Comparison of ENCODE assay signal across 19 mouse cellular contexts in the genomic region with DNA sequence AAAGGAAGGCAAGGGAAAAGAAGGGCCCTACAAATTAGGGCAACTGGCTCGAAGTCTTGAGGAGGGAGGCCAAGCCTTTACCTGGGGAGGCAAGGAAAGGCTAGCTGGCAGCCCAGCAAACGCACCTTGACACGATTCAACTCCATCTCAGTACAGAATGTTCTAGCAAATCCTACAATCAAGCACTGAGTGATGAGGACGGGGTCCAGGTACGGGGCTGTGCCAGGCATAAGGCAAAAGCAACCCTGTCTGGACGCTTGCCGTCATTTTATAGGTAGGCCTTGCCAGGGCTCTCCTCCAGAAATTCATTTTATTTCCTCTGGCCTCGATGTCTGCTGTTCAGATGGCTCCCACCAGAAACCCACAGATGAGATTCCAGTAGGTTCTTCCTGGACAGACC. TPM values are rescaled to one million over a fixed set of nuclear protein-coding genes. Genes with fewer than 3 reads are reported as not detected.
DNase-seq lines count a peak whose midpoint lies in the region; ATAC-seq lines count a peak whose summit lies in the region.
"Had no signal": no experiment of that assay in that cellular context is flagged by ENCODE, and none has a peak within 500 bp of the region (broad histone marks: within the 10 kb centered on the region; RNA-seq: fewer than 3 reads in every experiment).

No protein-coding gene starts in this region.

- H3K9me3 ChIP-seq in embryonic facial prominence, embryonic 10.5 days, result no peaks in the 10 kb centered on the region
- no peaks in the 10 kb centered on the region for H3K9me3 ChIP-seq in embryonic facial prominence, embryonic 12.5 days
- no peaks in the 10 kb centered on the region for H3K9me3 ChIP-seq in limb, embryonic 10.5 days (replicated peaks)
- H3K9me3 ChIP-seq in limb, embryonic 15.5 days, result no peaks in the 10 kb centered on the region
- H3K9me3 ChIP-seq: forebrain, embryonic 12.5 days; heart, embryonic 12.5 days; hindbrain, embryonic 15.5 days had no signal

- no peaks in the 10 kb centered on the region for H3K27me3 ChIP-seq in embryonic facial prominence, embryonic 10.5 days (replicated peaks; ENCODE audit: low read depth, poor library complexity, severe bottlenecking)
- H3K27me3 ChIP-seq in embryonic facial prominence, embryonic 12.5 days, result 0 out of 2 replicates have a peak, but pooled peaks cover 3% of the 10 kb centered on the region
- no peaks in the 10 kb centered on the region for H3K27me3 ChIP-seq in limb, embryonic 10.5 days (ENCODE audit: low read depth, poor library complexity, severe bottlenecking)
- H3K27me3 ChIP-seq in limb, embryonic 15.5 days, result peaks cover 5% of the 10 kb centered on the region; the same call in 1 of the 2 replicates
- H3K27me3 ChIP-seq: forebrain, embryonic 12.5 days; heart, embryonic 12.5 days; hindbrain, embryonic 15.5 days had no signal

- 90% methylated on average over 8 of the region's 8 CpGs for WGBS in embryonic facial prominence, embryonic 10.5 days
- WGBS in embryonic facial prominence, embryonic 12.5 days, result 91% methylated on average over 8 of the region's 8 CpGs
- WGBS in limb, embryonic 10.5 days, result 88% methylated on average over 8 of the region's 8 CpGs
- 45% methylated on average over 8 of the region's 8 CpGs for WGBS in limb, embryonic 15.5 days

- no peak overlapping the region for H3K4me2 ChIP-seq in embryonic facial prominence, embryonic 12.5 days (replicated peaks)
- peak overlapping the region; percentile 20; the same call in 1 of the 2 replicates for H3K4me2 ChIP-seq in limb, embryonic 15.5 days
- H3K4me2 ChIP-seq: forebrain, embryonic 12.5 days; heart, embryonic 12.5 days; hindbrain, embryonic 15.5 days had no signal

- H3K27ac ChIP-seq in embryonic facial prominence, embryonic 10.5 days (replicated peaks), result peak overlapping the region; percentile 35; the same call in 1 of the 2 replicates
- 0 out of 2 replicates have a peak overlapping the region, but pooled peaks have one; percentile 11 for H3K27ac ChIP-seq in embryonic facial prominence, embryonic 12.5 days
- peak overlapping the region; percentile 69; the same call in 1 of the 2 replicates for H3K27ac ChIP-seq in limb, embryonic 10.5 days
- H3K27ac ChIP-seq in limb, embryonic 15.5 days, result peak overlapping the region; percentile 81
- H3K27ac ChIP-seq: forebrain, embryonic 12.5 days; hindbrain, embryonic 15.5 days had no signal

- ATAC-seq in embryonic facial prominence, embryonic 12.5 days (ENCODE audit: insufficient number of reproducible peaks, insufficient read depth, low FRiP score, low TSS enrichment), result no peak
- peak; percentile 68 for ATAC-seq in limb, embryonic 15.5 days (ENCODE audit: insufficient number of reproducible peaks, low FRiP score, low TSS enrichment, low read depth)
- no peak for ATAC-seq in erythroid progenitor cell, adult 5-6 weeks (replicated peaks; ENCODE audit: low FRiP score, poor library complexity, severe bottlenecking)
- ATAC-seq: forebrain, postnatal 0 days had no signal

- no peaks in the 10 kb centered on the region for H3K36me3 ChIP-seq in embryonic facial prominence, embryonic 10.5 days (replicated peaks)
- H3K36me3 ChIP-seq in embryonic facial prominence, embryonic 12.5 days, result no peaks in the 10 kb centered on the region
- H3K36me3 ChIP-seq in limb, embryonic 10.5 days, result no peaks in the 10 kb centered on the region
- no peaks in the 10 kb centered on the region for H3K36me3 ChIP-seq in limb, embryonic 15.5 days
- H3K36me3 ChIP-seq: forebrain, embryonic 12.5 days; heart, embryonic 12.5 days; hindbrain, embryonic 15.5 days had no signal

- H3K4me3 ChIP-seq in embryonic facial prominence, embryonic 10.5 days, result no peak overlapping the region
- H3K4me3 ChIP-seq in embryonic facial prominence, embryonic 12.5 days, result no peak overlapping the region
- H3K4me3 ChIP-seq in limb, embryonic 10.5 days, result no peak overlapping the region
- H3K4me3 ChIP-seq in limb, embryonic 15.5 days, result no peak overlapping the region
- H3K4me3 ChIP-seq: erythroblast, embryonic 14.5 days; forebrain, embryonic 12.5 days; heart, embryonic 12.5 days; hindbrain, embryonic 15.5 days had no signal

- no peak for DNase-seq in embryonic facial prominence, embryonic 10.5 days (ENCODE audit: low spot score)
- no peak for DNase-seq in limb, embryonic 10.5 days (ENCODE audit: low spot score)
- no peak for DNase-seq in kidney, adult 8-10 months
- no peak for DNase-seq in cerebellum, adult 11-12 months
- DNase-seq: adrenal gland, adult 8-10 months; adrenal gland, postnatal 36 days; cerebellum, adult 11 months; cerebellum, adult 9-10 months; cerebellum, postnatal 36 days; forebrain, postnatal 0 days; gastrocnemius, postnatal 14 days; kidney, adult 11 months had no signal

- no peak overlapping the region for H3K9ac ChIP-seq in embryonic facial prominence, embryonic 12.5 days
- H3K9ac ChIP-seq in limb, embryonic 15.5 days, result no peak overlapping the region
- H3K9ac ChIP-seq: forebrain, embryonic 12.5 days; forebrain, postnatal 0 days; heart, embryonic 12.5 days; hindbrain, embryonic 15.5 days had no signal

- peaks cover 17% of the 10 kb centered on the region; the same call in 1 of the 2 replicates for H3K4me1 ChIP-seq in embryonic facial prominence, embryonic 10.5 days
- H3K4me1 ChIP-seq in embryonic facial prominence, embryonic 12.5 days, result peaks cover 18% of the 10 kb centered on the region; the same call in 1 of the 2 replicates
- peaks cover 48% of the 10 kb centered on the region for H3K4me1 ChIP-seq in limb, embryonic 10.5 days
- H3K4me1 ChIP-seq in limb, embryonic 15.5 days, result peaks cover 51% of the 10 kb centered on the region
- H3K4me1 ChIP-seq: forebrain, embryonic 12.5 days; hindbrain, embryonic 15.5 days had no signal

RNA-seq across cellular contexts. Expression of a gene that starts 30.8 kb away (rescaled TPM):
- polyA plus RNA-seq in embryonic facial prominence, embryonic 10.5 days (2016; fragmentation: Nextera tagmentation; extraction: Ambion mirVana), result 4.2 and 5.7 TPM in 2 replicates
- polyA plus RNA-seq in embryonic facial prominence, embryonic 12.5 days (2016; fragmentation: Nextera tagmentation; extraction: Ambion mirVana), result 12.3 and 13.3 TPM in 2 replicates
- 7.5 and 11.8 TPM in 2 replicates for polyA plus RNA-seq in limb, embryonic 10.5 days (2016; fragmentation: Nextera tagmentation; extraction: Ambion mirVana)
- polyA plus RNA-seq in limb, embryonic 15.5 days (2015; fragmentation: Nextera tagmentation; extraction: Ambion mirVana), result 27.9 and 31.6 TPM in 2 replicates
- total RNA-seq in erythroid progenitor cell, adult 5-6 weeks (2015; ENCODE audit: low replicate concordance), result not detected in 2 replicates
- not detected in 2 replicates for total RNA-seq in erythroid progenitor cell, adult 5-6 weeks (2017; ENCODE audit: low replicate concordance)

Comparison
In these comparisons a context has a peak if more than half of its experiments do, and no peak if none do; other contexts are left out.
1. H3K27ac ChIP-seq: peak in every context shown above with its lines; median percentile 81 in limb, embryonic 15.5 days; 69 in limb, embryonic 10.5 days; 35 in embryonic facial prominence, embryonic 10.5 days; 11 in embryonic facial prominence, embryonic 12.5 days.